Mouse (Mus musculus): Measurements from ENCODE around the gene Minos1.

The Minos1 gene

DNA sequence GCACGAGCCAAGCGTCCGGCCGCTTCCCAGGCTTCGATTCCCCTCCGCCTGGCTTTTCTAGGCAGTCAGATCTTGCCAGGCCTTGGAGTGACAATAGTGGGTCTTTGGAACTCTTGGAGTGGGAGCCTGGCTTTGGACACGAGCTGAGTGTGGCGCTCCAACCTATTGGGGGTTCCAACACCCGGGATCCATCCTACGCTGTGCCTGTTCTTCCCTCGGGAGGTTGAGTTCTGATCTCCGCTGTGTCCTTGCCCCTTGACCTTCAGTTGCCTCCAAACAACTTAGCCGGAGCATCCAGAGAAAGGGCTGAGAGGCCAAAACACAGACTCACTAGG is 37.8 kb downstream of the Minos1 start:
- DNase-seq (ENCODE audit: low spot score): no peak

DNA sequence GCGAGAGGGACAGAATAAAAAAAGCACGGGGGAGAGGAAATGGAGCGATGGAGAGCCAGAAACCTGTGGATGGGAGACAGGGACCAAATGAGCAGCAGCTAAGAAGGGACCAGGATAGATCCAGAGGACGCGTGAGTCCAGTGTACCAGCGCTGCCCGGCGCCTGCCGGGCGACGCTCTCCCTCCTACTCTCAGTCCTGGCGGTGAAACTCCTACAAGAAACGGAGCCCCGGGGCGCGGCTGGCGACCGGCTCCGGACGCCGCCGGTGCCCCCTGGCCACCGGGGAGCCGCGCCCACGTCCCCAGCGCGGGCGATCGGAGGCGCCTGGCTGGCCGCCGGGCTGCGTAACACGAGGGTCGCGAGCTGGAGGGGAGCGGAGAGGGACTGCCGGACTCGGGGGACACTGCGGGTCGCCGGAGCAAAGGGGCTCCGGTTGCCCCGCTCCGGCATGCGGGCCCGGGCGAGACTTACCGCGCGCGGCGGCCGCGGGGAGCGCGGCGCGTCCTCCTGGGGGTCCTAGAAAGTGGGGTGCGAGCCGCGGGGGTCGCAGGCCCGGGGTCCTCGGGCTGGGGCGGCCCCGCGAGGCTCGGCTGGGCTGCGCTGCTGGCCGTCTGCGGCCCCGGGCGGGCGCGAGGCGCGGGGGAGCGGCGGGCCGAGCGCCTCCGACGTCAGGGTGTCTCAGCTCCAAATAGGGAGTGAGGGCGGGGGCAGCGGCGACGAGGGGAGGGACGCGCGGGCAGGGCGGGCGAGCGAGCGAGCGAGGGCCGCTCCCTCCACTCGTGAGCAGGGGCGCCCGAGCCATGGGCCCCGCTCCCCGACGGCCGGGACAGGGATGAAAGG is 38.3 kb downstream of the Minos1 start, which contains the start of gene Nbl1:
Gene Nbl1, minus strand, starts transcription at position 638 of the 840 bp plus-strand sequence.
- peak; percentile 59 for DNase-seq (ENCODE audit: low spot score)

DNA sequence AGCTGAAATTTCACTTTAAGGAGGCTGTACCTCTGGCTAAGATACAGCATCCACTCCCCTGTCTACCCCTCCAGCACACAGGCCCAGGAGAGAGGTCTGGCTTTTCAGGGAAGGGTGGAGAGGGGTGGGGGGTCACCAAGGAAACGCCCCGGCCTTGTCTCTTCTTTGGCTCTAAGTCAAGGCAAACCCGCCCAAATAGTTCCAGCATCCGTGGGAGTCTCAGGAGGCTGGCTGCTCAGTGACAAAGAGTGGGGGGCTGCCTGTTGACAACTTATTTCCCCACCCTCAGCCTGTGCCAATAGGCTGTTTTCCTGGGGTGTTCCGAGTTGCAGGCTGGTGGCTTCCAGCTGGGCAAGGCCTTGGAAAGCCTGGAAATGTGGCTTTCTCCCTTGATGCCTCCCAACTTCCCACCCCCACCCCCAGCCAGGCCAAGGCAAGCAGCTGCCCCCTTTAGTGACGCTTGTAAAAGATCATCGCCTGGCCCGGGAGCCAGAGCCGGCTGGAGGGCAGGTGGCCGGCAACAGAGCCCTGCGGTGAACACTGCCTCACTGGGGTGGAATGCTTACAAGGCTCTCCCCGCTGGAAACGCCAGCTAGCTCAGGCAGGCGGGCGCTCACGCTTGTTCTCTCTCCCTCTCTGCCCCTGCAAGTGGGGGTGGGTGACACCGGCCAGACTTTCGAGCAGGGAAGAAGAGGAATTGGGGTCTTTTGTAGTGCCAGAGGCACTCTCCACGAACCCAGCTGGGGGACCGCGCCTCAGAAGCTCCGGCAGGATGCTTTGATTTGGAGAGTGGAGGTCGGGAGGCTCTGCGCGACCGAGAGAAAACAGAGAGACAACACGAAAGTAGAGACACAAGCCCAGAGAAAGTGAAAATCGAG is 39.2 kb downstream of the Minos1 start:
- peak; percentile 32 for DNase-seq (ENCODE audit: low spot score)

DNA sequence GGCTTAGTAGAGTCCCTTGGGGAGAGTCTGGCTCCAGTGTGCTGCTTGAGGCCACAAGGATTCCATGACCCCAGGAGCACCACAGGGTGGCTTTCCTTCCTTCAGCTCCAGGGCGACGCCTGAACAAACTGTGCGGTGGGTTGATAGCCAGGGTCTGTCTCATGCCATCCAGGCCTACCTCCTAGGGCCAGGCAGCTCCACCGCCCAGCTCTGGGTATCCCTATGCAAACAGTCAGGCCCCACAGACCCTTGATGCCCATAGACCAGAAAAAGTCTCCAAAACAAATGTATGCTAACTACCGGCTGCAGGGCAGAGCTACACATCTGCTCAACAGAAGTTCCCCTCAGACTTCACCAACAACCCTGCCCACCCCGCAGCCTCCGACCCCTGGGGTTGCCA is 39.8 kb downstream of the Minos1 start:
- no peak for DNase-seq (ENCODE audit: low spot score)

DNA sequence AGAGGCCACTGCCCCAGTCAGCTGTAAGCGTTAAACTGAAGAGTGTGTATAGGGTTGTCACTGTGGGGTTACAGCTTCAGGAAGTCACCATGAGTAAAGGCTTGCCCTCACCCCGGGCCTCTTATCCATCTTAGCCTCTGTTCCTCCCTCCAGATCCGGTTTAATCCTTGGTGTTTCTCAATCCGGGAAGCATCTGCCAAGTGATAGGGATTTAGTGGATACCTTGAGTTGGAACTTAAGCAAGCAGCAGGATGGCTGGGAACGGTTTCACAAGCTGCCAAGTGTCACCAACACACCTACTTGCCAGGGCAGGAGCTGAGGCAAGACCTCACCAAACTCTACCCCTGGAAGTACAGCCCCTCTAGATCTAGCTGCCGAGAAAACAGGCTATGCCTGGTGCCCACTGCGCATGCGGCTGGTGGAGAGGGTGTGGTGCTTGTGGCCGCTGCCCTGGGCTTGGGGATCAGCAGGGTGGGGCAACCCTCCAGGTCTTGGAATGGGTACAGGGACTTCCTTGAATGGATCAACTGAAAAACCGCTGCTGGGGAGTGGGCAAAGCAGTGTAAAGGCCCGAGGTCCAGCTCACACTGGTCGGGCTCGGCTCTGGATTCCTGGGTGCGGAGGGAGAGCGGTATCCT is 40.5 kb downstream of the Minos1 start:
- DNase-seq (ENCODE audit: low spot score): no peak

DNA sequence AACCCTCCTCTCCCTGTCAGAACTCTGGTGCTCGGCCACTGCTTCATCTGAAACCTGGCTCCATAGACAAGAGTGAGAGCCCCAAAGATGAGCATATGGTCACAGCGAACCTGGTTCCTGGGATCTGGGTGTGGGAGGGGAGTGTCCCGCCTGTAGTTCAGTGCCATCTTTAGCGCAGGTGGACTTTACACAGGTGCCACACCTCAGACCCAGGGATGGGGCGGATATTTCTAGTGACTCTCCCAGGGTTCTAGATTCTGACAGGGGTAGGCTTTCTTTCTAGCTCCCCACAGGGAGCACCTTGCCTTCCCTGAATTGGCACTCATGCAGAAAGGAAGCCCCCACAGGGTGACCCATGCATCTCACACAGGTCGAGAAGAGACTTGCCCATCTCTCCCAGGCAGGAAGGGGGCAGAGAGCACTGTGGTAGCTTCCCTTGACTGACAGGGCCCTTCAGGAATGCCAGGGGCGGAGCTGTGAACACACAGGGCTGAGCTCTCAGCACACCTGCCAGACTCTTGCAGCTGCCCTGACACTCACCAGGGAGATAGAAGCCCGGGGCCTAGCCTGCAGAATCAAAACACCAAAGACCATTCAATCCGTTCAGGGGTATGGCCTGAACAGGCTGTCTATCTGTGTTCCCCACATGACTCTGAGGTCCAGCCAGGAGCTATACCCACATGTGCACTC is 41.8 kb downstream of the Minos1 start:
- DNase-seq (ENCODE audit: low spot score): no peak

DNA sequence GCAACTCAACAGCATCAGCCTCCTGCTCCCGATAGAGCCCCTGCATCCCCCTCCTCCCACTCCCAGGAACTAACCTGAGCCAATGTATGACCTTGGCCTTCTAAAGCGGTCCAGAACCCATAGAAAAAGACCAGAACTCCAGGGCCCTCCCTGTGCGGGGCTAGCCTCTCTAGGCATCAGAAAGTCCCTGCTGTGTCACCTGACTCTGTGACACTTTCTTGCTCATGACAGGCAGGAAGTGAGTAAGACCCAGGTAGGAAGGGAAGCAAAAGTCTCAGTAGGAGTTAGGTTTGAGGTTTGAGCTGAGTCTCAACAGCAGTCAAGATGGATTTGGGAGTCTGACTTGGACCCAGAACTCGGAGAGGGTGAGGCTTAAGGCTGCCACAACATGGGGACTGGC is 43.9 kb downstream of the Minos1 start:
- DNase-seq (ENCODE audit: low spot score): no peak

DNA sequence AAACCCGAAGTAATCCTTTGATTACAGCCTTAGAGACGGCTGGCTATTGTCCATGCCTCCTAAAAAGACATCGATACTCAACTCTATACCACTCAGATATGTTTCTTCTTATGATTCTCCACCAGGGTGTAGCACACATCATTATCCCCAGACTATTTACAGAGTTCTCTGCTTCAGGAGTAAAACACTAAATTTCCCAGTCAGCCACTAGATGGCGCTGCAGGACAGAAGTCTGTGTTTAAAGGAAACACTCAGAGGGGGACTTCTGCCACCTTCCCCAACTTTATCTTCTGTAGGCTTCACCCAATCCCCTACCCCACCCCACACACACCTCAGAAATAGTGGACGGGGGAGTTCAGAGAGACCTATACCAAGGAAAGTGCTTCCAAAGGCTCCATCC is 44.9 kb downstream of the Minos1 start:
- peak; percentile 50 for DNase-seq (ENCODE audit: low spot score)

DNA sequence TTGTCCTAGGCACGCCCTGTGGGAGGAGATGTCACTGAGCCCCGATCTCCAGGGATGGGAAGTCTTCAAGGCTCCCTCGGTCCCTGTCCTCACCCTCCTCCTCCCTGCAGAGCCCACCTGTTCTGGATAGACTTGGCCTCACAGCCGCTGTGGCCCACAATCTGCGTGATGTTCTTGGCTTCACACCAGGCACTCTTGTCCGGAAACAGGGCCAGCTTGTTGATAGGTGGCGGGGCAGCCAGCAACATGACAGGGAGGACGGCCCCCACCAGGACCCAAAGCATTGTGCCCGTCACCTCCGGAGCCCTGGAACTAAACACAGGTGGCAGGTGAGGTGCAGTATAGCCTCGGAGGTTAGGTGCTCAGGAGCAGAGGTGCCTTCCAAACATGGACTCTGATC is 45.6 kb downstream of the Minos1 start:
- no peak for DNase-seq (ENCODE audit: low spot score)

DNA sequence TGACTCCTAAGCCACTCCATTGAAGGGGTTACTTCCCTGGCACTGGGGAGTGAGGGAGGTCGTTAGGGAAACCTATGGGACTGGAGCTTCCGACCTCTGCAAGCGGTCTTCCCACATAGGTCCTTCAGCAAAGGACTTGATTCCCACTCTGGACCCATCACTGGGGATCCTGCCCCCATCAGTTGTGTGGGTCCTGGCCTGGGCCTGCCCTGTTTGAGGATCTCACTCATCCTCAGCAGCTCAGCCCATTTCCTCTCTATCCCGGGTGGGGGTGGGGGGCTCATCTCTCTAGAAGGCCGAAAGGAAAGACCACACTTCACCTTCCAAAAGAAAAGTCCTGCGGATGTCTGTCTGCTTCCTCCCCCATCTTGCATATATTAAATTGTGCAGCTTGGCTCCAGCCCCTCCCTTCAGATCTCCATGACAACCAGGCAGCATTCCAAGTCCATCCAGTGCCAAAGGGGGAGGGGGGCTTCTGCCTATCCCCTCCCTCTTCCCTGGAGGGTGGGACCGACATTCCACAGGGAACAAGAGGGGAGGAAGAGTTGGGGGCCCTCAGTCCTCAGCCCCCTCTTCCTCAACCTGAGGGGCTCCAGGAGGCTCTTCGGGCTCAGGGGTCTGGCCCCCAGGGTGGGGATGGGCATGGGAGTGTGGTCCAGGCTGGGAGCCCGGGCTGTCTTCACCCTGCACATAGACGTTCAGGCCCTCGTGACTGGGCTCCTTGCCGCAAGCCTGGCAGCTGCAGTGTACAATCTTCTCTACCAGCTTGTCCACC is 47.9 kb downstream of the Minos1 start:
- no peak for DNase-seq (ENCODE audit: low spot score)

DNA sequence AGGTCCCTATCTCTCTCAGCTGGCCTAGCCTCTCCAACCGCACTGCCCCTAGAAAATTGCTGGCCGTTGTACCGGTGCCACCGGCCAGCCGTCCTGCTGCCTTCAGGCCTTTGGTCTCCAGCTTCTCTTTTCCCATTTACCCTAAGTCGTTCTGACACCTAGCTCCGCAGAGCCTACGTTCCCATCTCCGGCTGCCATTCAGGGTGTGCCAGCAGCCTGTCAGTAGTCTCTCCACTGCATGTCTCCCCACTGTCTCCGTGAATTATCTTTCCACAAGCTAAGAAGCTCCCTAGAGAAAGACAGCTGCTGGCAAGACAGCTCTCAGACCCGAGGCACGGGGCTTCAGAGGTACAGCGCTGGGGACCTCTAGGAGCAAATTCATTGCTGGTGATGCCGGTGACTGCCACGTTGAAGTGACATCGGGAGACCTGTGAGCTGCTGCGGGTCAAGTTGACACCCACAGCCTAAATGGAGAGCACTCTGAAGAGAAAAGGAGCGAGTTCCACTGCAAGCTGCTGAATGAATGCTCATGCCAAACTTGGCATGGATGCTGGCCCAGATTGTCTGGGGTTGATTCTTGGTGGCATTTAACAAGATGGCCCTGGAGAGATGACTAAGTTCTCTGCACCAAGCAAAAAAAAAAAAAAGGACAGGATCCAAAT is 49.5 kb downstream of the Minos1 start:
- no peak for DNase-seq (ENCODE audit: low spot score)

DNA sequence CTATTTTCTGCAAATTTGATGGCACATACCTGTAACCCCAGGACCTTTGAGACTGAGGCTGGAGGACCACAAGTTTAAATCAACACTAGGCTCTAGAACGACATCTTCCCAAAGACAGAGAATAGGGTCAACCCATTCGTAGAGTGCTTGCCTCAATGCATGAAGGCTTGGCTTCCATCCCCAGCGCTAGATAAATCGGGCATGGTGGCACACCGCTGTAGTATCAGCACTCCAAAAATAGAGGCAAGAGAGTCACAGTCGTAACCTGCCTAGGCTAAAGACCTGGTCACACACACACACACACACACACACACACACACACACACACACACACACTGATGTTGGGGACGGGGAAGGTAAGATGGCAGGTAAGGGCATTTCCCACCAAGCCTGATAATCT is 50.7 kb downstream of the Minos1 start:
- no peak for DNase-seq (ENCODE audit: low spot score)

DNA sequence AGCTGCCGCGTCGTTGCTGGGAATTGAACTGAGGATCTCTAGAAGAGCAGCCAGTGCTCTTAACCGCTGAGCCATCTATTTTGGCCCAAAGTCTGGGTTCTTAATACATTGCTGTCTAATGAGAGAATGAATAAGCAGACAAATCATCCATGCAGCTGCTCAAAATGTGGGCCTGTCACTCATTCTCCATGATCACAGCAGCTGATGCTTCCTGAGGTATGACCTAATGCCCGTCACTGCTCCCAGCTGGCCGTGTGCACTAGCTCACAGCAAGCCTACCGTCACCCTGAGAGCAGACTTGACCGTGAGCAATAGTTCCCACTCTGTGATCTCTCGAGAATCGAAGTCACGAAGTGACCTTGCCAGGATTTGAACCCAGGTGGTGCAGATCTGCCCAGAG is 51.5 kb downstream of the Minos1 start:
- no peak for DNase-seq (ENCODE audit: low spot score)

DNA sequence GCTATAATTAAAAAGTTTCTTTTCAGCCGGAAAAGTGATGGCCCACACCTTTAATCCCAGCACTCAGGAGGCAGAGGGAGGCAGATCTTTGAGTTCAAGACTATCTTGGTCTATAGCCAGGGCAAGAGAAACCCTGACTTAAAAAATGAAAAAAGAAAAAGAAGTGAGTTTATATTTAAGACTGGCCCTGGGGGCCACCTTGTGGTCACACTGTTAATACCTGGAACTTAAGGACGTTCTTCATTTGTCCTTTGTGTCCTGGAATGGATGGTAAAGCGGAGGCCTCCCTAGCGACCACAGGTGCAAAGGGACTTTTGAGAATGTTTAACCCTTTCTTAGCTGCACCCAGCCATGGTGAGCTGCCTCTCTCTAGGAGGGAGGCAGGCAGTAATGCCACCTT is 52.2 kb downstream of the Minos1 start:
- no peak for DNase-seq (ENCODE audit: low spot score)

DNA sequence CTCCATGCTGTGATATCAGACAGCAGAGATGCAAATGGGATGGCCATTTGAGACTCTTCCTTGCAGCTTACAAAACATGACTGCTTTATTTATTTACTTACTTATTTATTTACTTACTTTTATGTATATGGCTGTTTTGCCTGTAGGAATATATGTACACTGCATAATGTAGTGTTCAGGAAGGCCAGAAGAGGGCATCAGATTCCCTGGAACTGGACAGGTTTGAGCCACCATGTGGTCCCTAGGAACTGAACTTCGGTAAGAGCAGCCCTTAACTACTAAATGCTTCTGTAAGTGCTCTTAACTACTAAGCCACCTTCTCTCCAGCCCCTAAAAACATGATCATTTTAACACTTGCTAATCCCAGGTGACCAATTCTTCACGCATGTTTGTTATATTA is 52.6 kb downstream of the Minos1 start:
- no peak for DNase-seq (ENCODE audit: low spot score)

DNA sequence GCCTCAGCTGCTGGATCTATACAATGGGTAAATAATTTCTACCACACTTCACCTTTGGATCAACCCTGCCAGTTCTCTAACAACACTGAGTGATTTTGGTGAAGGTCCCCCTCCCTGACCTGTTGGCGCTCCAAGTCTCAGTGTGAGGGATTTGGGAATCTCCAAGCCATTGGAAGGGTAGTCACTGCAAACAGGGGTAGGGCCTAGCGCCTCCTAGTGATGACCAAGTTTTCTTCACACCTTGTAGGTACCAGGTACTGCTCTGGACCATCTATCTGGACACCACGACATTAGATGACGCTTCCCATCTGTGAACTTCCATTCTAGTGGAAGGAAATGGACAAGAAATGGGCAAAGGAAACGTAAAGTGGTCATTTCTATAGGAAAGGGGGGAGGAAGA is 55.0 kb downstream of the Minos1 start:
- DNase-seq (ENCODE audit: low spot score): no peak

DNA sequence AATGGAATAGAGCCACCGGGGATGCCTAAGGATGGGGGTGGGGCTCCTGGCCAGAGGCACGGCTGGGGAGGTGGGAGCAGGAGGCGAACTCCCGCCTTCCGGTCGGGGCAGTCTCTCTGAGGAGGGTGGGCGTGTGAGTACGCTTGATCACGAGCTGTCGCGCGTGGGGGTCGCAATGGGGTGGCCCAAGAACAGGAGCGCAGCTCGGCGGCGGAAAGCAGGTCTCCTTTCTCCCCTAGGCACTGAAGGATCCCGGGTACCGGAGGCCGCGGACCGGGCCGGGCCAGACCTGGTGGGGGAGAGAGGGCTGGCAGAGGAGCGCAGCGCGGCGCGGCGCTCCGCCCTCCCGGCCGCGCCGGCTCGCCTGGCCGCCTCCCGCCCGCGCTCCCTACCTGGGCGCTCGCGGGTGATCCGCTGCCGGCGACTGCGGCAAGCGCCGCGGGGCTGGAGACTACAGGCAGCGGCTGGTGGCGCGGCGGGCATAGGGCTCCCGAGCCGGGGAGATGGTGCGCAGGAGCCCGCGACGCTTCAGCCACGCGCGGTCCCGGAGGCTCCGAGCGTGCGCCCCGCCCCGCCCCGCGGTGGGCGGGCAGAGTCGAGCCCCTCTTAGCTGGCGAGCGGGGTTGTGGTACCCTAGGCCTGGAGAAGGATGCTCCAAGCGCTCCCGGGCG is 55.7 kb downstream of the Minos1 start, which contains the start of gene Htr6:
Gene Htr6, minus strand, starts transcription at position 530 of the 671 bp plus-strand sequence.
- no peak for DNase-seq (ENCODE audit: low spot score)

DNA sequence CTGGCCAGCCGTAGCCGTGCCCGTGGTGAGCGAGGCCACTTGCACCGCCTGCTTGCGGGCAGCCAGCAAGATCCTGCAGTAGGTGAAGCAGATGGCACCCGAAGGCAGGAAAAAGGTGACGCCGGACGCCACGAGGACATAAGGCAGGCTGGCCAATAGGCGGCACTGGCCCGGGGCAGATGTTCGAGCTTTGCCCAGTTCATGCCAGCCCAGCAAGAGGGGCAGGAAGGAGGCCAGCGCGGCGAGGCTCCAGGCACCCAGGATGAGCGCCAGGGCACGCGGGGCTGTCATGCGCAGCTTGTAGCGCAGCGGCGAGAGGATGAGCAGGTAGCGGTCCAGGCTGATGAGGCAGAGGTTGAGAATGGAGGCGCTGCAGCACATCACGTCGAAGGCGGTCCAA is 56.9 kb downstream of the Minos1 start:
- no peak for DNase-seq (ENCODE audit: low spot score)

DNA sequence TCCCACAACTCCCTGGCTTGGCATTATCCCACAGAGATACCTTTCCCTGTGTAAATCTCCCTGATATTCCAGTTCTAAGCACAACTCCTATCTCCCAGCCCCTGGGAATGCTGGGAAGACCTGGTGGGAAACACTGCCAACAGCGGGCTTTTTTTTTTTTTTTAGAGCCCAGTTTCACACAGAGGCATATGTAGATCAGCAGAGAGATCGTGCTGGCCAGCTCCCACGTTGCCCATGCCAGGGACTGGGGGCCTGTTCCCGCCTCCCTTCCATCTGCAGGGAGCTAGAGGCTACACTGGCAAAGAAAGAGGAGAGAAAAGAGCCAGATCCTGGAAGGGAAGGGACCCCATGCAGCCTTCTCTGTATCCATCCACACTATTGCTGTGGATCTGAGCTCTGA is 62.6 kb downstream of the Minos1 start:
- DNase-seq (ENCODE audit: low spot score): no peak

DNA sequence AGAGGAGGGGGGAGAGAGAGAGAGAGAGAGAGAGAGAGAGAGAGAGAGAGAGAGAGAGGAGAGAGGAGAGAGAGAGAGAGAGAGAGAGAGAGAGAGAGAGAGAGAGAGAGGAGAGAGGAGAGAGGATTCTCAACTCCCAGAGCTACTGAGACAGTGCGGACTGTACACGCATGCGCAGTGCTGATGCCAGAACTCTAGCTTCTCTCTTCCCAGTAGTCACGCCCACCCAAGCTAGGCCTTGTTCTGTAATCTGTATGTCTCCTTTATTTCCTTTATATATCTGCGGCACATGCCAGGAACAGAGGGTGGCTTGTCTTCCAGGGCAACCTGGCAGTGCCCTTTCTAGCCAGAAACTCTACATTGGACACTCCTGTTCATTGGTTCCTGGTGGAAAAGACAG is 66.1 kb downstream of the Minos1 start:
- DNase-seq (ENCODE audit: low spot score): no peak

Measured in ovary, adult 18-20 months (tissue).